Mouse (Mus musculus) small intestine, adult 2 months (tissue): ENCODE results near the gene Hdac11. TPM values are rescaled to one million over a fixed set of nuclear protein-coding genes. Genes with fewer than 3 reads are reported as not detected.

Source experiments
- H3K27ac ChIP-seq: fragments of 200-500 bp; 2 replicates; pipeline ENCODE4 v1.5.1; 2012; ENCODE audit warnings: low read depth, low read length, control low read depth, inconsistent platforms; ENCODE audit not compliant: insufficient read depth
- H3K27me3 ChIP-seq: fragments of 200-500 bp; 2 replicates; pipeline ENCODE4 v1.6.1; 2012; ENCODE audit warnings: mild to moderate bottlenecking, moderate library complexity, low read length, inconsistent platforms; ENCODE audit not compliant: control insufficient read depth, insufficient read depth
- H3K36me3 ChIP-seq: fragments of 200-500 bp; 2 replicates; pipeline ENCODE4 v1.6.1; 2012; ENCODE audit warnings: mild to moderate bottlenecking, low read length, control low read depth, inconsistent platforms; ENCODE audit not compliant: control insufficient read depth, insufficient read depth
- H3K4me1 ChIP-seq: fragments of 200-500 bp; 2 replicates; pipeline ENCODE4 v1.6.1; 2012; ENCODE audit warnings: low read length, inconsistent platforms, mixed read lengths; ENCODE audit not compliant: control insufficient read depth, insufficient read depth, insufficient read length
- H3K4me3 ChIP-seq: fragments of 200-500 bp; 2 replicates; pipeline ENCODE4 v1.5.1; 2012; ENCODE audit warnings: low read depth, mild to moderate bottlenecking, control low read depth, inconsistent platforms, low read length, moderate library complexity
- CTCF ChIP-seq: fragments of 200-500 bp; IDR thresholded peaks from 2 replicates; pipeline ENCODE4 v1.5.1; 2012; ENCODE audit warnings: low read depth, mild to moderate bottlenecking, control low read depth, inconsistent platforms, low read length, moderate library complexity, mixed read lengths; ENCODE audit not compliant: insufficient replicate concordance, insufficient read length; ENCODE audit errors: extremely low read depth
- POLR2A ChIP-seq: fragments of 200-500 bp; IDR thresholded peaks from 2 replicates; pipeline ENCODE4 v1.6.1; 2012; ENCODE audit warnings: low read depth, mild to moderate bottlenecking, control low read depth, inconsistent platforms, low read length, moderate library complexity
- WGBS: fragments of 180-500 bp; shearing (Covaris S2); methylation state at CpG from one replicate; pipeline ENCODE4 v1.1.7; 2018; 5-methylcytosine and 5-hydroxymethylcytosine counted together
- polyA plus RNA-seq: library from polyadenylated mRNA; depleted of rRNA; stranded (reverse); fragments of >200 nt; gene quantifications from 2 replicates; pipeline ENCODE4 v1.2.3, GENCODE M21; 2012

Gene Hdac11
- polyA plus RNA-seq, 1 experiment, result 24.0 TPM

GRCm38 (mm10) chr6:91173221-91173880 lies 16.9 kb downstream of the Hdac11 start:
- no peak for TF ChIP-seq POLR2A
- TF ChIP-seq CTCF, result peak; percentile 38; the same call in 1 of the 2 replicates
- WGBS, result 49% methylated on average over 7 of the region's 7 CpGs

DNA sequence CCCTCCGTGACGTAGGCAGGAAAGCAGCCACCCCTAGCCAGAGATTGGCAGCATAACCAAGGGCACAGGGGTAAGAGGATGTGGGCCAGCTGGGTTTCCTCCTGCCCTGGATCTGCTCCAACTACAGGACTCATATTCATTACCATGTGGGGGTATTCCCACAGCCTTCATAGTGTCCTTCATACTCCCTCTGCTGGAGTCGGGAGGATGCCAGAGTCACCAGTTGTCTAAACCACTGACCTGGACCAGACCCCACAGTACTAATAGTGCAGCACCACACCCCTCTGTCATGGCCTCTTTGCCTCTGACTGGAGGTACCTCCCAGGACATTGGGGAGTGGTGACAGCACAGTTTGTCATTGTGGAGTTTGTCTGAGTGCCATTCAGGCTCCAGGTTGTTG lies 17.7 kb downstream of the Hdac11 start:
- WGBS, result 81% methylated on average over 3 of the region's 3 CpGs
- Histone ChIP-seq H3K36me3 (peaks cover 25% of the 10 kb centered on the region), H3K27me3 (no peaks in the 10 kb centered on the region), H3K27ac (no peak overlapping the region), H3K4me3 (no peak overlapping the region), H3K4me1 (no peaks in the 10 kb centered on the region)
- no peak for TF ChIP-seq POLR2A
- TF ChIP-seq CTCF, result no peak

More at GRCm38 (mm10) chr6:91173221-91173880, 16.9 kb downstream of the Hdac11 start:
- Histone ChIP-seq H3K4me3 (no peak overlapping the region), H3K36me3 (peaks cover 30% of the 10 kb centered on the region), H3K27ac (no peak overlapping the region), H3K4me1 (no peaks in the 10 kb centered on the region), H3K27me3 (no peaks in the 10 kb centered on the region)

GRCm38 (mm10) chr6:91180767-91181171 lies 24.3 kb downstream of the Hdac11 start:
- TF ChIP-seq POLR2A (no peak), CTCF (no peak)

DNA sequence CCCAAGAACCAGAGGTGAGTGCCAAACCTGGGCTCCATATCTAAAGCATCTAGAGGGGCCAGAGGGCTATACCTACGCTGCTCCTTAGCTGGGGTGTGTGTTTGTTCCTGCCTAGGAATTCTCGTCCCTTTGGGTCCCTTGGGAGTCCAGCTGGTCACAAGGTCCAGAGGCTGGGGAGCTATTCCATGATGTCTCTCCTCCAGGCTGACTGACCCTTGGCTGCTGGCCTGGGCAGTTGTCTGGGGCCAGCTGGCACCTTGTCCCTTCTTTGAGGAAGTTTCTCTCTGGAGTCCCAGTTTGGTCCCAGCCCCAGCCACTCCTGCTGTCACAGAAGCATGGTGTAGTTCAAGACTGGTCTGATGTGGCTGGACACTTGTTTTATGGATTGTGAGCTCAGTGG lies 24.9 kb downstream of the Hdac11 start:
- H3K4me1 ChIP-seq, result no peaks in the 10 kb centered on the region
- no peaks in the 10 kb centered on the region for H3K27me3 ChIP-seq
- no peak overlapping the region for H3K27ac ChIP-seq
- TF ChIP-seq POLR2A (no peak), CTCF (no peak)
- no peak overlapping the region for H3K4me3 ChIP-seq
- H3K36me3 ChIP-seq, result no peaks in the 10 kb centered on the region
- WGBS, result 63% methylated on average over 2 of the region's 2 CpGs

More at GRCm38 (mm10) chr6:91180767-91181171, 24.3 kb downstream of the Hdac11 start:
- no peak overlapping the region for H3K4me3 ChIP-seq
- no peaks in the 10 kb centered on the region for H3K36me3 ChIP-seq
- H3K27ac ChIP-seq, result no peak overlapping the region
- no peaks in the 10 kb centered on the region for H3K4me1 ChIP-seq
- 57% methylated on average over 9 of the region's 9 CpGs for WGBS
- no peaks in the 10 kb centered on the region for H3K27me3 ChIP-seq

- Histone ChIP-seq H3K36me3 (no peaks in the 10 kb centered on the region), H3K4me3 (no peak overlapping the region), H3K27ac (no peak overlapping the region), H3K4me1 (no peaks in the 10 kb centered on the region), H3K27me3 (no peaks in the 10 kb centered on the region)
- TF ChIP-seq POLR2A (no peak), CTCF (no peak)
- 39% methylated on average over 4 of the region's 4 CpGs for WGBS
Observed at GRCm38 (mm10) chr6:91182075-91182490, 25.6 kb downstream of the Hdac11 start.

DNA sequence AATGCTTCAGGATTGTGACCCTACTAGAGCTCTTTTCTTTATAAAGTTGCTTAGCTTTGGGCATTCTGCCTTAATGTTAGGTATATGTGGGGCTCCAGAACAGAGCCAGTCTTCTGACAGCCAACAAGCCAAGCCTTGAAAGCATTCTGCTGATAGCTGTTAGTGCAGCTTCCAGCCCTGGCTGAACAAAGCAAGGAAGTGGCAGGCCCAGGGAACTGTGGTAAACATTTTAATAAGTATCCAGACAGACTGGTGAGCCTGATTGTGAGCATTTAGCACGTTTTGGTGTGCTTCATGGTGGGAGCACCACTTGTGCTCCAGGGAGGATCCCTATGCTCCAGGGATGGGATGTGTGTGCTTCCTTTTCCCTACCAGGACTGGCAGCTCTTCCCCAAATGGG lies 26.6 kb downstream of the Hdac11 start:
- Histone ChIP-seq H3K4me3 (no peak overlapping the region), H3K4me1 (no peaks in the 10 kb centered on the region), H3K36me3 (no peaks in the 10 kb centered on the region), H3K27ac (no peak overlapping the region), H3K27me3 (no peaks in the 10 kb centered on the region)
- WGBS, result 31% methylated on average over 1 of the region's 1 CpGs
- no peak for TF ChIP-seq CTCF
- no peak for TF ChIP-seq POLR2A

GRCm38 (mm10) chr6:91183980-91184379 lies 27.5 kb downstream of the Hdac11 start:
- Histone ChIP-seq H3K27ac (no peak overlapping the region), H3K4me3 (no peak overlapping the region), H3K36me3 (no peaks in the 10 kb centered on the region), H3K27me3 (no peaks in the 10 kb centered on the region), H3K4me1 (no peaks in the 10 kb centered on the region)
- TF ChIP-seq CTCF (no peak), POLR2A (no peak)
- 57% methylated on average over 2 of the region's 2 CpGs for WGBS
